Mouse (Mus musculus) myocyte (in vitro differentiated cells): ENCODE measurements around the gene Lhfpl3.

Experiments used
- CEBPB ChIP-seq: IDR thresholded peaks from 2 replicates; pipeline ENCODE4 v1.6.1; 2011; ENCODE audit warnings: mild to moderate bottlenecking, moderate library complexity; ENCODE audit not compliant: poor library complexity, insufficient read depth, severe bottlenecking
- E2F4 ChIP-seq: IDR thresholded peaks from one replicate; pipeline ENCODE4 v1.6.1; 2011; ENCODE audit warnings: mild to moderate bottlenecking, control low read depth, moderate library complexity; ENCODE audit not compliant: insufficient read depth
- MAX ChIP-seq: IDR thresholded peaks from one replicate; pipeline ENCODE4 v1.6.1; 2011; ENCODE audit warnings: low read depth, mild to moderate bottlenecking, control low read depth
- MYOG ChIP-seq, 3 experiments: IDR thresholded peaks; one replicate each; pipeline ENCODE4 v1.6.1; 2011; ENCODE audit warnings: control low read depth in 2 of 3, low read depth in 2 of 3, mild to moderate bottlenecking in 2 of 3; ENCODE audit not compliant: insufficient read length in 2 of 3, control insufficient read depth in 1 of 3, insufficient read depth in 1 of 3
- POLR2A ChIP-seq: IDR thresholded peaks from one replicate; pipeline ENCODE4 v1.6.1; 2011; ENCODE audit warnings: low read depth, mild to moderate bottlenecking, control low read depth, moderate library complexity; ENCODE audit not compliant: insufficient read length
- POLR2AphosphoS2 ChIP-seq: IDR thresholded peaks from one replicate; pipeline ENCODE4 v1.6.1; 2011; ENCODE audit warnings: low read depth, control low read depth; ENCODE audit not compliant: insufficient read length
- SRF ChIP-seq: IDR thresholded peaks from one replicate; pipeline ENCODE4 v1.6.1; 2011; ENCODE audit warnings: low read depth; ENCODE audit not compliant: control insufficient read depth, insufficient read length
- TCF12 ChIP-seq: IDR thresholded peaks from one replicate; pipeline ENCODE4 v1.6.1; 2011; ENCODE audit warnings: mild to moderate bottlenecking, control low read depth; ENCODE audit not compliant: poor library complexity, insufficient read depth, severe bottlenecking
- TCF3 ChIP-seq: IDR thresholded peaks from one replicate; pipeline ENCODE4 v1.6.1; 2011; ENCODE audit warnings: low read depth, control low read depth; ENCODE audit not compliant: insufficient read length
- USF1 ChIP-seq: IDR thresholded peaks from one replicate; pipeline ENCODE4 v1.6.1; 2011; ENCODE audit warnings: low read depth, mild to moderate bottlenecking, control low read depth, moderate library complexity

- TF ChIP-seq POLR2A, result no peak
- TF ChIP-seq USF1, result no peak
- TF ChIP-seq MAX, result no peak
- TF ChIP-seq MYOG (IDR thresholded peaks at IDR 0.05; ENCODE audit: control insufficient read depth in 1 of 3, insufficient read depth in 1 of 3, insufficient read length in 2 of 3, low read depth in 2 of 3), result no peak
- TF ChIP-seq POLR2AphosphoS2, result no peak
- no peak for TF ChIP-seq SRF
- TF ChIP-seq TCF12, result no peak
- TF ChIP-seq E2F4, result no peak
- TF ChIP-seq CEBPB, result no peak
- TF ChIP-seq TCF3, result no peak
Observed at GRCm38 (mm10) chr5:23126851-23127250, 381.0 kb downstream of the Lhfpl3 start.
